Mouse (Mus musculus) E14TG2a.4 (cell line): ENCODE data around the gene Ganc.

Experiments
- CTCF ChIP-seq: conservative IDR thresholded peaks from 2 replicates; pipeline ENCODE4 v1.5.1; 2014; ENCODE audit warnings: low read length
- NANOG ChIP-seq: IDR thresholded peaks from 2 replicates; pipeline ENCODE4 v1.6.1; 2014; ENCODE audit warnings: borderline replicate concordance, low read length, mixed read lengths
- POU5F1 ChIP-seq: IDR thresholded peaks from 2 replicates; pipeline ENCODE4 v1.6.1; 2014; ENCODE audit warnings: low read length, borderline replicate concordance

DNA sequence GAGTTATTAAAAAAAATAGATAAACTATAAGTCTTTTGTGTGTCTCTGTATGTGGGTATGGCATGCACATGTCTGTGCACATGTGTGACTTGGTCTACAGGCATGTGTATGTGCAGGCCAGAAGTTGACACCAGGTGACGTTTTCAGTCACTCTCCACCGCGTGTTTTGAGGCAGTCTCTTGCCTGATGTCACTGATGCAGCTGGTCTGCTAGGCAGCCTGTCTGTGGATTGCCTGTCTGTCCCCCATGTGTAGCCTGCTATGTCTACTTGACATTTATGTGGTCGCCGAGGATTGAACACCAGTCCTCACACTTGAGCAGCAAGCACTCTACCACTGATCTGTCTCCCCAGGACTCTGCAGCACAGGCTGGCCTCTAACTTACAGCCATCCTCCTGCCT, 20.7 kb downstream of the Ganc start:
- TF ChIP-seq CTCF (no peak), NANOG (no peak), POU5F1 (no peak)
